22 mouse cellular contexts compared by ENCODE assay signal in genomic region chr17:36931130-36931529, GRCm38 (mm10). TPM values are rescaled to one million over a fixed set of nuclear protein-coding genes. Genes with fewer than 3 reads are reported as not detected.
"Had no signal": no experiment of that assay in that cellular context is flagged by ENCODE, and none has a peak within 500 bp of the region (broad histone marks: within the 10 kb centered on the region; RNA-seq: fewer than 3 reads in every experiment).

No protein-coding gene starts in this region.

- DNase-seq: layer of hippocampus, adult 9-11 months; liver, embryonic 13.5 days; right cerebral cortex, adult 18-20 months; right cerebral cortex, postnatal 14 days; right cerebral cortex, postnatal 4 days; thymus, postnatal 25 days had no signal

- H3K27ac ChIP-seq: kidney, postnatal 0 days; layer of hippocampus, adult 2 months; limb, embryonic 10.5 days; limb, embryonic 13.5 days; liver, embryonic 13.5 days; midbrain, embryonic 10.5 days; midbrain, embryonic 13.5 days; stomach, postnatal 0 days had no signal

- H3K36me3 ChIP-seq: limb, embryonic 10.5 days; limb, embryonic 13.5 days; liver, embryonic 13.5 days; midbrain, embryonic 10.5 days; midbrain, embryonic 13.5 days had no signal

- H3K27me3 ChIP-seq: limb, embryonic 13.5 days; liver, embryonic 13.5 days; midbrain, embryonic 13.5 days had no signal

- H3K4me1 ChIP-seq: limb, embryonic 10.5 days; limb, embryonic 13.5 days; liver, embryonic 13.5 days; midbrain, embryonic 10.5 days; midbrain, embryonic 13.5 days had no signal

- H3K9me3 ChIP-seq: limb, embryonic 10.5 days; limb, embryonic 13.5 days; liver, embryonic 13.5 days; megakaryocyte, embryonic 14.5 days; midbrain, embryonic 10.5 days; midbrain, embryonic 13.5 days had no signal

- H3K4me2 ChIP-seq: limb, embryonic 13.5 days; liver, embryonic 13.5 days; lung, embryonic 14.5 days; midbrain, embryonic 13.5 days had no signal

- ATAC-seq: midbrain, embryonic 13.5 days; midbrain, embryonic 16.5 days had no signal

- H3K4me3 ChIP-seq: layer of hippocampus, adult 2 months; limb, embryonic 10.5 days; limb, embryonic 13.5 days; liver, embryonic 13.5 days; megakaryocyte, embryonic 14.5 days; midbrain, embryonic 10.5 days; midbrain, embryonic 13.5 days had no signal

- H3K9ac ChIP-seq: limb, embryonic 13.5 days; liver, embryonic 13.5 days; lung, embryonic 14.5 days; midbrain, embryonic 13.5 days had no signal

RNA-seq across cellular contexts. Expression of gene Rnf39, which starts 11.6 kb away (rescaled TPM):
- total RNA-seq: monocyte, adult 5-6 weeks had no signal
- polyA plus RNA-seq: liver, embryonic 13.5 days had no signal

RNA-seq across cellular contexts. Expression of gene Trim31, which starts 33.2 kb away (rescaled TPM):
- total RNA-seq: left cerebral cortex, adult 18-20 months; left cerebral cortex, postnatal 25 days; liver, adult 2 months; monocyte, adult 5-6 weeks had no signal
- polyA plus RNA-seq: kidney, postnatal 0 days; limb, embryonic 10.5 days; limb, embryonic 13.5 days; liver, adult 2 months; liver, embryonic 13.5 days; midbrain, embryonic 10.5 days; midbrain, embryonic 13.5 days; midbrain, embryonic 16.5 days; neural tube, embryonic 11.5 days; neural tube, embryonic 14.5 days had no signal
